Mouse (Mus musculus) heart, postnatal 10 days (tissue): Measurements from ENCODE around the gene Fbxo6. TPM values are rescaled to one million over a fixed set of nuclear protein-coding genes. Genes with fewer than 3 reads are reported as not detected.
A peak's percentile ranks its signal among the peaks of the same experiment; 100 is the strongest.

Experiments used
- DNase-seq, 2 experiments: peaks; one replicate each; pipeline ENCODE4 v3.0.0; 2021
- intact Hi-C: fragments of 180-260 bp; cut with DNase I; formaldehyde crosslinking; loops from one replicate; pipeline ENCODE4 v1.15.1; 2025
- total RNA-seq, 2 experiments: library from RNA; stranded (reverse); gene quantifications; 2 replicates each; pipeline ENCODE4 v1.2.3; 2021

Gene Fbxo6
- total RNA-seq, 2 experiments from 2014 or later: 26.4 to 26.9 TPM

- intact Hi-C loops: loop anchor here (1.0 kb wide), 1 partner anchor 49 kb away; no protein-coding TSS in a partner anchor
- DNase-seq: peak; percentile 72 to 73
Measured at GRCm38 (mm10) chr4:148164002-148164439, 12.1 kb upstream of the Fbxo6 start.

GRCm38 (mm10) chr4:148160436-148161390 lies 8.8 kb upstream of the Fbxo6 start, which contains the start of the genes Fbxo44 and Fbxo2:
TSS of gene Fbxo44 (minus strand) at chr4:148160482.
TSS of gene Fbxo2 (plus strand) at chr4:148160621.
- intact Hi-C loops: no loop called here
- DNase-seq: no peak

- intact Hi-C loops: no loop called here
- DNase-seq: peak; percentile 88 to 89
Measured at GRCm38 (mm10) chr4:148159544-148160435, 7.8 kb upstream of the Fbxo6 start.

- no peak for DNase-seq
- intact Hi-C loops: no loop called here
Measured at GRCm38 (mm10) chr4:148158436-148159348, 6.8 kb upstream of the Fbxo6 start.

GRCm38 (mm10) chr4:148154982-148155381 lies 3.0 kb upstream of the Fbxo6 start:
- DNase-seq: peak in 1 of 2 experiments; percentile 68
- intact Hi-C loops: no loop called here

- intact Hi-C loops: no loop called here
- DNase-seq: no peak
Measured at GRCm38 (mm10) chr4:148154006-148154405, 2.1 kb upstream of the Fbxo6 start.

- intact Hi-C loops: no loop called here
- DNase-seq: no peak
Measured at GRCm38 (mm10) chr4:148152547-148152946, 607 bp upstream of the Fbxo6 start.

- DNase-seq: no peak
- intact Hi-C loops: loop anchor here (1.0 kb wide), 1 partner anchor 11 kb away; no protein-coding TSS in a partner anchor
Measured at GRCm38 (mm10) chr4:148150953-148151266, 1.0 kb downstream of the Fbxo6 start.

GRCm38 (mm10) chr4:148150242-148150641 lies 1.7 kb downstream of the Fbxo6 start:
- intact Hi-C loops: no loop called here
- DNase-seq: no peak

- intact Hi-C loops: no loop called here
- no peak for DNase-seq
Measured at GRCm38 (mm10) chr4:148149540-148149939, 2.4 kb downstream of the Fbxo6 start.

GRCm38 (mm10) chr4:148147714-148148113 lies 4.2 kb downstream of the Fbxo6 start:
- no peak for DNase-seq
- intact Hi-C loops: no loop called here

GRCm38 (mm10) chr4:148143721-148144120 lies 8.2 kb downstream of the Fbxo6 start:
- intact Hi-C loops: no loop called here

GRCm38 (mm10) chr4:148140098-148141011 lies 11.6 kb downstream of the Fbxo6 start:
- peak; percentile 95 to 96 for DNase-seq
- intact Hi-C loops: loop anchor here (1.0 kb wide), 1 partner anchor 11 kb away; no protein-coding TSS in a partner anchor

More at GRCm38 (mm10) chr4:148143721-148144120, 8.2 kb downstream of the Fbxo6 start:
- no peak for DNase-seq

GRCm38 (mm10) chr4:148139767-148140097 lies 12.2 kb downstream of the Fbxo6 start:
- DNase-seq: no peak
- intact Hi-C loops: loop anchor here (1.0 kb wide), 1 partner anchor 12 kb away; no protein-coding TSS in a partner anchor

GRCm38 (mm10) chr4:148137503-148137902 lies 14.4 kb downstream of the Fbxo6 start:
- DNase-seq: no peak
- intact Hi-C loops: no loop called here

- intact Hi-C loops: no loop called here
- DNase-seq: no peak
Measured at GRCm38 (mm10) chr4:148134988-148135387, 17.0 kb downstream of the Fbxo6 start.

- intact Hi-C loops: no loop called here
- no peak for DNase-seq
Measured at GRCm38 (mm10) chr4:148131497-148132081, 20.4 kb downstream of the Fbxo6 start.

- intact Hi-C loops: no loop called here
- no peak for DNase-seq
Measured at GRCm38 (mm10) chr4:148130561-148131413, 21.2 kb downstream of the Fbxo6 start, which contains the start of gene Draxin. TSS of gene Draxin (minus strand) at chr4:148130698.
